Mouse (Mus musculus) lung, postnatal 0 days (tissue): ENCODE measurements around the gene Lat2.

Source experiments
- CTCF ChIP-seq: IDR thresholded peaks from 2 replicates; pipeline ENCODE4 v1.5.1; 2016; ENCODE audit warnings: antibody characterized with exemption, mild to moderate bottlenecking
- EP300 ChIP-seq: IDR thresholded peaks from 2 replicates; pipeline ENCODE4 v1.6.1; 2016; ENCODE audit warnings: antibody characterized with exemption, mild to moderate bottlenecking, control low read depth

GRCm38 (mm10) chr5:134614296-134614695, 529 bp downstream of the Lat2 start:
- no peak for TF ChIP-seq CTCF
- TF ChIP-seq EP300: no peak
